Mouse (Mus musculus) thymus, postnatal 14 days (tissue): ENCODE results near the gene Poll.

Experiments
- DNase-seq: peaks from one replicate; pipeline ENCODE4 v3.0.0; 2021

Poll gene

DNA sequence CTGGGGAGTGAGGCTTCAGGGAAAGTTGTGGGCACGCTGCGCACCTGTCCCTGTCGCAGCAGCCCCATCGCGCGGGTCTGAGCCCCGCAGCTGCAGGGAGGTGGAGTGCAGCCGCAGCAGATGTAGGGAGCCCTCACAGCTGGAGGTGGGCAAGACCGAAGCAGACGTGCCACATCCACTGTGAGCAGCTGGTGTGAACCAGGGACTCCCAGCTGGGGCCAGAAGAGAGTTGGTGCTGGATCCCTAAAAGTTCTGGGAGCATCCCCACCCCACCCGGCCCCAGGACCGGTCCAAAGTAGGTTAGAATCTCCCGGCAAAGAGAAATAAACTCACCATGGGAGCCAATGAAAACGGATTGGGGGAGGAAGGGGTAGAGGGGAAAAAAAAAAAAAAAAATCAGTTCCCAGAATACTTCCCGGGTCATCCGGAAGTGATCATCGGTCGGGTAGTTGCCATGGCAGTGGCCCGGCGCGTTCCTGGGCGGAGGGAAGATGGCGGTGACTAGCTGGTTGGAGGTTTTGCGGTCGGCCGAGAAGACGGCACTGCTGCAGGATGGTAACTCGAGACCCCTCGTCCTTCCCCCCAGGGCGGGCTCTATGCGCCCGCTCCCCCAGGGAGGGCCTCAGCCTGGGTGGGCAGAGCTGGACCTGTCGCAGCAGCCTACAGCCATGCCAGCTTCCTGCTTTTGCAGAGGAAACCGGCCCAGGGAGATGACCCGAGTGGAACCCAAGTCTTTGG is at the start of gene Poll, which contains the start of gene Gm17018:
Poll (minus strand) TSS at position 379 of the 738 bp plus-strand sequence.
Gm17018 (plus strand) TSS at position 463 of the 738 bp plus-strand sequence.
- DNase-seq, result peak; percentile 82

DNA sequence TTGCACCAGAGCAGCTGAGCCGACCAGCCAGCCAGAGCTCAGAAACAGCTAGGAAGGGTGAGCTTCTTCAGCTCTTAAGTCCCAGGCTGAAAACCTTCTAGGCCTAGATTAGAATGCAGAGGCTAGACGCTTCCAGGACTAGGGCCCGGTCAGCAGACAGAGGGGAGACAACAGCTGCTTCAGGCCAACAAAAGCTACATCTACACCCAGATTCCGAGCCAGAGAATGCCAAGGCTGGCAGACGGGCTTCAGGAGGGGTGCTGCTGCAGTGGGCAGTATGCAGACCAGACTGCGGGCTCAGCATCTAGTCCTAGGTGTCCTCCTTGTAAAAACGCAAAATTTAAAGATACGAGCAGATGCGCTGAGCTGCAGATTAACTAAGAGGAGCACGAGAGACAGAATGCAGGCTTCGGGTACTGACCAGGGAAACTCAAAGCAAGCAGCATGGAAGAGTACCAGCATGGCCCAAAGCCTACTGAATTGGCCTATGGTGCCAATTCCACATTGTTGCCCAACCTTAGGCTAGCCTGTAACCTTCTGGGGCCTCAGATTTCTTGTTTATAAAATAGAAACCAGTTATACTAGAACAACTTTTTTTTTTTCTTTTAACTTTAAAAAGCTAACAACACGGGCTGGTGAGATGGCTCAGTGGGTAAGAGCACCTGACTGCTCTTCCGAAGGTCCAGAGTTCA is 48.5 kb upstream of the Poll start:
- no peak for DNase-seq

DNA sequence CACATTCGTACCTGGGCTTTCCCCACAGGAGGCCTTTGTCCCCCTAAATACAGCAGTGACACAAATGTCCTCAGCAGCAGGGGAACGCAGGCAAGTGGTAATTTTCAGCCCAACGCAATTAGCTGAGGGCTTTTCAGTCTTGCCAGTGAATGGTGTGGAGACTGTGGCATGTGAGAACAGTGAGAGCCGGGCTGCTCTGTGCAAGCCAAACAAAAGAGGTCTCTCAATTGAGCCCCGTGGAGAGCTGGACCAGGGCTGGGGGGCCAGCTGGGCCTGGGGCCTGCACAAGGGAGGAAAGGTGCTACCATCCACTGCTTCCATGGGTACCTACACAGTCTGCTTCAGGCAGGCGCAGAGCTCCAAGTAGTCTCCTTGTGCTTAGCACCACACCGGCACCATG is 47.1 kb upstream of the Poll start:
- no peak for DNase-seq

DNA sequence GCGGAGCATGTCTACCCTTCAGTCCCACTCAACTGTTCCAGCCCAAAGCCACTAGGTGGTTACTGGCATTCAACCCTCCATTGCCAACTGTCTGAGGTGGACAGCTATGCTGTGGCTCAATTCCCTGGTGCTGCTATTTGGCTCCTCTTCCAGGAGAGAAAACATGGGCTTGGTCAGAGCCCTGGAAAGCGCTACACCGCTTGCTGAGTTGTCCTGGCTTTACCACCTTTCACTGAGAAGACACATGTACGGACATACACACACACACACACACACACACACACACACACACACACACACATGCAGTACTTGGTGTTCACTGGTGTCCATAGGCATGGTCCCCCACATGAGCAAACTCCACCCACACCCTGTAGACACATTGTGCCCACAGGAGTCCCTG is 46.4 kb upstream of the Poll start:
- no peak for DNase-seq

DNA sequence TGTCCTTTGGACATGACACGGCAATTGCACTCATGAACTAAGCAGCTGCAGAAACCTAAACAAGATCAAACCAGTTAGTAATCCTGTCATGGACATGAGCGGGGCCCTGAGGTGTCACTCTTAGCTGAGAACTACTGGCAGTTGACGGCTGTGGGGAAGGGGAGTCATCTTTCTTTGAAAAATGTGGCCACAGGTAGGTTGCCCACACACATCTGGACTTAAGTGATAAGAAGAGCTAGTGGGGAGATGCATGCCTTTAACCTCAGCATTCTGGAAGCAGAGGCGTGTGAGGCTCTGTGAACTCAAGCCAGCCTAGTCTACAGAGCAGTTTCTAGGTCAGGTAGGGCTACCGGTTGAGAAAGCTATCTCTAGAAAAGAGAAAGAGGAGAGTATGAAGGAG is 42.3 kb upstream of the Poll start:
- DNase-seq, result no peak

DNA sequence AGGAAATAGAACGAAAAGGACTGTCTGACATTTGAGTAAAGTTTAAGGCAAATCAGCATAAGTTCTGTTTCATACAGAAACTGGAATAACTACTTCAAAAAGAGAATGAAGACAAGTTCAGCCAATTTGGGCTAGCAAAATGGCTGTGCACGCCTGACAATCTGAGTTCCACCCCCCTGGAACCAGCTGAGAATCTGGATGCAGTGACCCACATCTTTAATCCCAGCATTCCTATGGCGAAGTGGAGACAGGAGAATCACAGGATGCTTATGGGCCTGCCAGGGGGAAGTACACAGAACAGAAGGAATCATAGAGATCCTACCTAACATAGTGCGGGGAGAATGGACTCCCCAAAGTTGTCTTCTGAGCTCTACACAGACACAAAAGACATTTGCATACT is 36.8 kb upstream of the Poll start:
- no peak for DNase-seq

DNA sequence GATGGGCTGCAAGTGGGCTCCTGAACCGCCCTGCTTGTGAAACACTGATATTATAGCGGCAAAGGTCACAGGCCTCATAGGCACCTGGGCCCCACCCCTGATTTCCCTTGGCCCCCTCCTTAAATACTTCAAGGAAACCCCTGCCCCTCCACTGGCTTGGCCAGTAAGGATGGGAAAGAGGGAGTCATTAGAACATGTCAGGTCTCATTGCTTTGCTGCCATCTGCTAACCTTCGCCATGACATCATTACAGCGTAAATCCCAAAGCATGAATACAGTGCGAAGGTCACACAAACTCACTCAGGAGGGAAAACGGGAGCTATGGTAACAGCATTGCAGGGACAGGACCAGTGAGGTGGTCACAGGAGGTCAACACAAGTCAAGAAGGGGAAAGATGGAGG is 36.1 kb upstream of the Poll start:
- no peak for DNase-seq

DNA sequence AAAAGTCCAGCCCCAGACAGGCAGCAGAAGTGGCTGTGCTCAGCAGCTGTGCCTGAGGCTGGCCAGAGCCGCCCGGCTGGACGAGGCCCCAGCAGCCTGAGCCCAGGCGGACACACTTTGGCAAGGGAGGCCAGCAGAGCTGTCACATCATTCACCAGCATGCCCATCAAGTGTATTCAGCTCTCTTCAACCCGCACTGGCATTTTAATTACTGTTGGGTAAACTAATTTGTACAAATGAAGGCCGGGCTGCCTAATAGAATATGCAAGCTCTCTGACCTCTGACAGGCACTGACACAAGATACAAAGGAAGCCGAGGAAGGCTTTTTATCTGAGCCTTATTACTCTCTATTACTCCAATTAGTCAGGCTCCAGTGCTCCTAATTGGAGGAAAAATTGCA is 35.7 kb upstream of the Poll start:
- no peak for DNase-seq

DNA sequence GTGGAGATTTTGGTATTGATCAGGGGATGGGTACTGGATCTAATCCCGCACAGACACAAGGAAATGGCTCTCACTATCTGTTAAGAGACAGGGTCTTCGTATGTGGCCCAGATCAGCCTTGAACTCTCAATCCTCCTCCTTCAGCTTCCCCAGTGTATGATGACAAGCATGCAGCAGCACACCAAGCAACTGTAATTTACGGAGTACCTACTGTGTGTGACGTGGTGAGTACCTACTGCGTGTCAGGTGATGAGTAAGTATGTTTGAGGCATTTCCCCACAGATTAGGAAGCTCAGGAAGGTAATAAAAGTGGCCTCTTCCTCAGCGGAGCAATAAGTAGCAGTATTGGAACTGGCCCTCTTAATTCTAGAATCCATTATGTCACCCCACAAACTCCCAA is 35.1 kb upstream of the Poll start:
- DNase-seq, result no peak

DNA sequence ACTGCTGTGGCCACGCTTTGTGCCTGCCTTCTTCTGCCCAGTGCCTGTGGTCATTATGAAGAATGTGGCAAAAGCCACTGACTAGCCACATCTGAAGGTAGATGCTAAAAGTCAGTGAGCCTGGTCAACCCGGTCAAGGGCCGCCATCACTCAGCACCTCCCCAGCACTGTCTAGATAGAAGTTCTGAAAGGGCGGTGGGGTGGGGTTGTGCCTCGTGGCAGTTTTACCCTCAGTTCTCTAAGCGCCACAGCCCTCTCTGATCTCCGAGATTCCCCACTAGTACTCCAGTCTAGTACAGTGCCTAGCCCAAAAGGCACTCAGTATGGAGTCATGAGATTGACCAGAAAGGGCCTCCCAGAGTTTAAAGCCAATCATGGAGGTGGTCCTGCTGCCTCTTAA is 33.7 kb upstream of the Poll start:
- DNase-seq, result no peak

DNA sequence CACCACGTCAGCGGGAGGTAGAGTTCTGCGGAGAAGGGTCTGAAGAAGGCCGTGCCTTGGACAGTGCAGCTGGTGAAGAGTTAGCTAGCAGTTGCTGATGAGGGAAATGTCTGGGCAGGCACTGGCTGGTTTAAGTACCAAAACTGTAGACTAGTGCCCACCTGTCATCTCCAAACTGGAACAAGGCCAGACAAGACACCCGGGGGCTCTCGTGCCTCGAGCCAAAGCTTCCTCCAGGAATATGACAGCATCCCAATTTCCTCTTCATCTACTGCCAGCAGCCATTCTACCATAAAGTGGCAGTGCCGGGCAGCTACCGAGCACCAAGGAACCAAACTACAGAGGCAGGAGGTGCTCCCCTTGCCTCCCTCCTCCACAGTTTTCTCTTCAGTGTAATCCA is 32.6 kb upstream of the Poll start:
- DNase-seq, result no peak

DNA sequence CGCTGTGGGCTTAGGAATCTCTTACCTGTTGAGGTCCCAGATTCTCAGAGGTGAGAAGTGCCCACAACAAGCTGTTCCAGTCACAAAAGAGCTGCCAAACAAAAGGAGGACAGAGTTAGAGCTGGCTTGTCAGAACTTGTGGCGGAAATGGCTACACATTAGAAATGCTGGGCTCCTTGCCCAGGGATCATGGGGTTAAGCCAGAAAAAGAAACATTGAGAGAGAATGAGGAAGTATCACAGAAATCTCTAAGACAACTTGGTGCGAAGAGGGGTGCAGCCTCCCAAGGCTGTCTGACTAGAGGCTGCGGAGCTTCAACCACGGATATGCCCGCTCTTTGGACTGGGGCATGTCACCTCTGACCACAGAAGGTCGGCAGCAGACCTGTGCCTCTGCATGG is 31.4 kb upstream of the Poll start:
- no peak for DNase-seq

DNA sequence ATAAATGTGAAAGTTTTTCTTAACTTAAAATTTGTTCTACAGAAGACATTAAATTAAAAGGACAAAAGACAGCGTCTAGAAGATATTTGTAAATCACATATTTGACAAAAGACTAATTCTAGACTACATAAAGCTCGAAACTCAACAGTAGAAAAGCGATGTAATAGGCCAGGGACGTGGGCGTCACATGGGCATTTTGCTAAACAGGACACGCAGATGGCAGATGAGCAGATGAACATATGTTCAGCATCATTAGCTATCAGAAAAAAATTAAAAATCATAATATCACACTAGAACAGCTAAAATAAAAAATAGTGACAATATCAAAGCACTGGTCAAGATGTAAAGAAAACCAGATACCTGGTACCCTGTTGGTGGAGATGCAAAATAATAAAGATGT is 29.4 kb upstream of the Poll start:
- no peak for DNase-seq

DNA sequence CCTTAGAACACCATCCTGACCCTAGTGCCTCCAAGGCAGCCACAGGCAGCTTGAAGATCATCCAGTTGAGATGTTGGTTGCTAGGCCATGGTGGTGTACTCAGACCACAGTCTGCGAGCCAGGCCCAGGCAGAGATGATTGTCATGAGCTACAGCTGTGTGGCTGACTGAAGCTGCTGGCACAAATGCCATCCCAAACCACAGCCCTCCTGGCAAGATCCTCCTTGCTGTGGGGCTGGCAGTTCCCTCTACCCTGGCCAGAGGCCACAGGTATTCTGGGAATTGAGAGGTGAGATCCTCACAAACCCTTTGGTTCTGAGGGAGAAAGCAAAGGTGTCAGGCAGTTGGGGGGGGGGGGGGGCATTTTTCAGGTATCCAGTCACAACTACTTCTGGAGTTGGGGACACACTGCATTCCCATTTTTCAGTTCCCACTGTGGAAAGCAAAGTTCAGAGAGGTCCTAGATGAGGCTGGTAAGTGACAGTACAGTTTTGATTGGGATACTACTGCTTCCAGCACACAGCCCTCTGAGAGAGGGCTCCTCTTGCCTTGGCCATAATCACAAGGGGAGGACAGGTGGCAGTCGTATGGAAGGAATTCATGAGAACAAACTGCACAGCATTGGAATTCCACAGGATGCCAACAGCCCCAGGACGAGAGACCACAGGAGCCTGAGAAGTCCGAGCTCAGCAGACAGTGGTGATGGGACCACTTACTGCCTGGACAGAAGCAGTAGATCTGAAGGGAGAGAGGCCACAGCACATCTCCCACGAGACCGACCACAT is 27.4 kb upstream of the Poll start:
- no peak for DNase-seq

DNA sequence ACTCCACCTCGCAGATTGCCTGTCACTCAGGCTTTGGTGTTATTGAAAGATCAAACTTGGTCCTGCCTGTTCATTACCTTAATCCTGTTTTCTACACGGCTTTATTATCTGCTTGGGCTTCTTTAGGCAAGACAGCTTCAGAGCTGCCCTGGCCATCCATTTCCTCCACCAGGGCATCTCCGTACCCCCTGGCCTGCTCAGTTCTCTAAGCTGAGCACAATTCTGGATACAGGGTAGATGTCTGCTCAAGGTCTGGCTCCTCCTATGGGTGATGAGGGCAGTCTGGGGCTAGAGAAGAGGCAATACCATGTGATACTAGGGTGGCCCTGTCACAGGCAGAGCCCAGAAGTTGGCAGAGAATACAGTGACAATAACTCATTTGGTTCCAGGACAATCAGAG is 26.5 kb upstream of the Poll start:
- DNase-seq, result no peak

DNA sequence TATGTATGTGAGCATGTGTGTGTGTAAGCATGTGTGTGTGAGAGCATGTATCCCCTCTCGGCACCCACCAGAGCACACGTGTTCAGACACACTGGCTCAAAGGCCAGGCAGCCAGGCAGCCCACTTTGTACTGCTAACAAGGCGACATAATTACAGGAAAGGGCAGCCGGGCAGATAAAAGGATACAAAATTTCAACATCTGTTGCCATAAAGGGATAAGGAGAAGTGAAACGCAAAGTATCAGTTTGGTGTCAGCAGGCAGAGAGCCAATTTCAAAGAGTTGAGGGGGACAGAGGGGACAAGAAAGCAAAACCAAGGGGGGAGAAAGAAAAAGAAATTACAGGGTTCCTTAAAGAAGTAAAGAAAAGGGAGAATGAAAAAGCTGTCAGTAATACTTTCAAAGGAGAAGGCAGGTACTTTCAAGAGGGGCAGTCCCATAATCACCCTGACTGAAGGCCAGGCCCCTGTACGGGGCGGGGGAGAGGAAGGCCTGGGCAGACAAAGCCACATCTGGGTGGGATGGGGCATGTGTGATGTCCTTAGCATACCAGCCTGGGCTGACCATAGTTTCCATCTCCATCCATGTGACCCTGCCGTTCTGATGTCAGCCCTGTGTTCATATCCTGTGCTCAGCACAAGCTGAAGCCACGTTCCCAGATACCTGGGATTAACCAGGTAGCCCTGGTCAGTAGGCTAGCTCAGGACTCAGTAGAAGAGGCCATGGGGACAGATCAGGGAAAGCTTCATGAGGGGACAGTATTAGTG is 24.7 kb upstream of the Poll start:
- no peak for DNase-seq

DNA sequence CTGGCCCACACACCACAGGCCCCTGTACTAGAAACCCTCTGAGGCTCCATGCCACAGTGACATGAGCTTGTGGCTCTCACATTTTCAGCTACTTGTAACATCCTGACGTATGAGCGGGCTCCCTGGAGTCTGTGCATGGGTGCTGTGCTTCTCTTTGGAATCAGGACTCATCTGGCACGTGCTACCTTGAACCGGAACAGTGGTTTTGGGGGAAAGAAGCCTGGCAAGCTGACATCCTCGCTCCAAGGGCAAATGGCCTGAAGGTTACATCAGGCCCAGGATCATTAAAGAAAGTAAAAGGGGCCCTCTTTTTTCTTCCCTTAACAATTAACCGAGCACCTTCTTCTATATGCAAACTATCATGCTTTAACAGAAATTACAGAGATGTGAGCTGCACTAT is 22.8 kb upstream of the Poll start:
- no peak for DNase-seq

DNA sequence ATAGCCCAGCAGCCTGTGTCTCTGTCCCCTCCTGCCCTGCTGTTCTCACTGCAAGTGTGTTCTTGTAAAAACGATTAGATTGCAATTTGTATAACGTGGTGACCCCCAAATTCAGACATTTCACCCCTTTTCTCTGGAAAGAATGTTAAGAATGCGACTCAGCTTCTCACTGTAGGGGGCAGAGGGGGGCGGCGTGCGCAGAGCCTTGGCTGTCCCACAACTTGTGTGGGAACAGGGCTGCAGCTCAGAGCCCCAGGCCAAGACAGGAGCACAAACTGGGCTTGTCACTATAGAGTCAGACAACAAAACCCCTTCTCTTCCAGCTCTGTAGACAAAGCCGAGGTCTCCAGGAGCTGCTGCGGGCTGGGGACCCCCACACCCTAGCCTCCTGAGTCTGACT is 21.8 kb upstream of the Poll start:
- no peak for DNase-seq

DNA sequence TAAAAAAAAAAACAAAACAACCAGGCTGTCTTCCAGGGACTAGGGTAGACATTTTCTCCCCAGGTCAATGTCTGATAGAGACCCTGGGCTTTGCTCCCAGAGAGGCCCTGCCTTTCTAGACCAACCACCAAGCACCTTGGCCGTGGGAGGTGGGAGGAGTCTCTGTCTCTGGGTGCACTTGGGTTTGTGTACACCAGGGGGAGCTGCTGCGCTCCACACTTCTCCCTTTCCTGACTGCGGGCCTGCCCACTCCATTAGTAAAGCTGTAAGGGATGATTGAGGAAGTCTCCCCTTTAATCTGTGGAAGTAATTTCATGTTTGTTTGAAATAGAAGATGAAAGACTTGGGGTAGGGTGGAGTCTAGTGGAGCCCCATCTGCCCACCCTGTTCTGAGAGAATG is 20.9 kb upstream of the Poll start:
- DNase-seq, result peak; percentile 71

DNA sequence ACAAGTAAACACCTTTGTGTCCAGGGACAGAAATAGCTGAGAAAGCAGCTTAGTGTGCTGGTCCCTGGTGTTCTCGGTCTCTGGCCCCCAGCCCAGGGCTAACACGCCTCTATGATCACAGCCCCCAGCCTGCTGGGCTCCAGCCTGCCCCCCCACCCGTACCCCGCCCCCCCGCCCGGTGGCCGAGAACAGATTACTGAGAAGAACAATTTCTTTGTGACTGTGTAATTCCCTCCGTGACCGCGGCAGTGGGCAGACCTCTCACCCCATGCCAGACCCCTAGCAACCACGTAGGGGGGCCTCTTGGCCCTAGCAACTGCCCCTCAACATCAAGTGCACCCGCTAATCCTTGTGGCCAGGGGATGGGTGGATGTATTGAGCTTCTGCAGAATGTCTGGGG is 19.9 kb upstream of the Poll start:
- DNase-seq, result no peak

DNA sequence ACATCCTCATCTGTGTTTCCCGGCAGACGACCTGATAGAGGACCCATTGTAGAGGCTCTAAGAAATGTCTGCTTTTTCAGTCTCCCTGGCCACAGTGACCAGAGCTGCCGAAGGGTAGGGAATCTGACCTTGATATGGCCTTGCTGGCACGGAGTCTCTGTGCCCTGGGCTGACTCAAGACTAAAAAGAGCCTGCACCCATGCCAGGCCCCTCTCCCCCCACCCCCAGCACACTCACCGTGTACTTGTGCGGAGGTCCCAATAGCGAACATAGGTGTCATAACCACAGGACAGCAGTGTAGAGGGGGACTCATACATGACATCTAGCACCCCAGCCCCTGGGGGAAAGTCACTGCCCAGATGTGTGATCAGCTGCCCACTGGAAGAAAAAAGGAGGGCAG is 19.1 kb upstream of the Poll start:
- no peak for DNase-seq

DNA sequence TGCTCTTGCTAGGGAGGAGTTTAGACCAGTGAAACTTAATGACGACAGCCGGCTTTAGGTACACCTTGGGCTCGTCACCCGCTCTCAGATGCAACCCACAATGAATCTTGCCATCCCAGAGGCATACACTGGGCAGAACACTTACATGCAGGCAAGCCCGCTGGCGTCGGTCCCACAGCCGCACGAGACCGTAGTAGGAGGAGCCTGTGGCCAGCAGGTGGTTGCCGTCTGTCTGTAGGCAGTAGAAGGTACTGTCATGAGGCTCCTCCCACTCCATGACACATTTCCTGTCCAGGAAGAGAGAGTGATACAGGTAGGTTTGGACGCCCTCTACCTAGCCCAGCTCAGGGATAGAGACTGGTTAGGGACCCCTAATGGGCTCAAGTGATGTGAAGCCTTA is 18.6 kb upstream of the Poll start:
- peak; percentile 33 for DNase-seq

DNA sequence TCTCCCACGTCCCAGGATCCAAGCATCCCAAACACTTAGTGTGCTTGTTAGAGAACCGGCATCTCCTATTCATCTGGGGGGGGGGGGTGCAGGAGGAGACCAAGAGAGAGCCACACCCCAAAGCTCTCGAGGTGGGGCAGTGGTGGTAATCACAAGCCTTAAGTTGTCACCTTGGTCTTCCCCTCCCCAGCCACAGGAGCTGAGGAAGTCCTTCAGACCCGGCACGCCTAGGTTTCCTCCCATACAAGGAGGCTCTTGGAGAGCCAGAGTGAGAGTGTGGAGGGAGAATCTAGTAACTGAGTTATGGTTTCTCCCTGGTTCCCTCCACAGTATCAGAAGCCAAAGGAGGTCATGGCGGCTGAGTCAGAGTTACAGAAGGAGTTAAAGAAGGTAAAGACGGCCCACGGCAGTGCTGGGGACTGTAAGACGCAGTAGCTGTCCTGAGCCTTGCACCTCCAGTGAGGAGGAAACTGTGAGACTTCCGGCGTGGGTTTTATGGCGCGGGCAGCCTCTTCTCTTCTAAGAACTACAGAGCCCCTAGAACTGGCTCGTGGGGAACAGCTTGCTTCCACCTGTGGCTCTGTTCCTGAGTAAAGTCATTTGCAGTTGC is 16.9 kb upstream of the Poll start:
- DNase-seq, result peak; percentile 82
